Mouse (Mus musculus): ENCODE measurements at regions not wholly inside any gene's neighbourhood (a gene's known extent, or its start where the extent isn't known, plus 50 kb on each side); places are given as distances from the start of the nearest gene placed in this dataset.

GRCm38 (mm10) chr12:48713646-48714045 is 668.8 kb upstream of the Foxg1 start:
- DNase-seq = no peak

GRCm38 (mm10) chr12:48729851-48730250 is 652.6 kb upstream of the Foxg1 start:
- no peak for DNase-seq

- DNase-seq = no peak
Observed at GRCm38 (mm10) chr12:48758805-48759396, 623.6 kb upstream of the Foxg1 start.

All from lung, adult 18-20 months (tissue).